Mouse (Mus musculus): ENCODE results near the gene Tnfsf13. TPM values are rescaled to one million over a fixed set of nuclear protein-coding genes. Genes with fewer than 3 reads are reported as not detected.

The Tnfsf13 gene
- total RNA-seq, 2 experiments from 2014 or later, result 0.64 to 1.1 TPM

GRCm38 (mm10) chr11:69699595-69699994, 14.0 kb upstream of the Tnfsf13 start:
- no peak for TF ChIP-seq CTCF (IDR thresholded peaks at IDR 0.05)
- DNase-seq, result no peak
- intact Hi-C loops (cut with DNase I), result no loop called here

DNA sequence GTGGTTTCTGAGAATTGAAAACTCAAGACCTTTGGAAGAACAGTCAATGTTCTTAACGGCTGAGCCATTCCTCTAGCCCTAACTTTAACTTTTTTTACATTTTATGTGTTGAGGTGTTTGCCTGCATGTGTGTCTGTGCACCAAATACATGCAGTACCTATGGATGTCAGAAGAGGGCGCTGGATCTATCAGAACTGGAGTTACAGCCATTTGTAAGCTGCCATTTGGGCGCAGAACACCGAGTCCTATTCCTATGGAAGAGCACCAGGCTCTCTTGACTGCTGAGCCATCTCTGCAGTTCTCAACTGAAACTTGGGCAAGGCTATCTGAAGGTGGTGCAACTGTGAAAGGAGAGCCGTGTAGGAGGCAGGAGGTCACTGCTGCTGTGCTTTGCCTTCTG, 13.0 kb upstream of the Tnfsf13 start:
- no peak for DNase-seq
- peak; percentile 22; the same call in 1 of the 2 replicates for TF ChIP-seq CTCF (IDR thresholded peaks at IDR 0.05)
- Histone ChIP-seq H3K27ac (no peak overlapping the region), H3K4me3 (no peak overlapping the region)
- intact Hi-C loops (cut with DNase I), result no loop called here

More at GRCm38 (mm10) chr11:69699595-69699994, 14.0 kb upstream of the Tnfsf13 start:
- H3K27ac ChIP-seq, result no peak overlapping the region
- H3K4me3 ChIP-seq, result no peak overlapping the region

DNA sequence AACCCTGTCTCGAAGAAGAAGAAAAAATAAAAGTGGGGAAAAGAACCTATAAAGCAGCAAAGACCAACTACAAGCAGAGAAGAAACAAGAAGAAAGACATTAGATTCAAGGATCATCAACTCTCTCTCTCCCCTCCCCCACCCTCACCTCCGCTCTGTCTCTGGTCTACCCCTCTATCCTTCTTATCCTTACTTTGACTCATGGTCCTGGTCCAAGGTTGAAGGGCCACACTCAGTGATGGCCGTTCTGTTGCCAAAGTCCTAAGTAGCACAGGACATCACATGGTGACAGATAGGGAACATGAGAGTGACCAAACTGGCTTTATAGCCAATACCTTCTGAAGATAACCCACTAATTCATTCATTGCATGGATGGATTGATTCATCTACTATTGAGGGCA, 11.8 kb upstream of the Tnfsf13 start:
- Histone ChIP-seq H3K27ac (no peak overlapping the region), H3K4me3 (no peak overlapping the region)
- intact Hi-C loops (cut with DNase I), result no loop called here
- no peak for TF ChIP-seq CTCF (IDR thresholded peaks at IDR 0.05)
- no peak for DNase-seq

- intact Hi-C loops (cut with DNase I), result no loop called here
- Histone ChIP-seq H3K27ac (peak within 1 kb of the TSS; percentile 94), H3K4me3 (peak within 1 kb of the TSS; percentile 86)
- peak; percentile 42 for TF ChIP-seq CTCF (IDR thresholded peaks at IDR 0.05)
- peak; percentile 88 for DNase-seq
Observed at GRCm38 (mm10) chr11:69695361-69696181, 10.0 kb upstream of the Tnfsf13 start, which contains the start of the genes Tnfsf12 and Tnfsfm13. TSS of gene Tnfsf12 (minus strand) at chr11:69695849. TSS of gene Tnfsfm13 (minus strand) at chr11:69696098.

GRCm38 (mm10) chr11:69695046-69695360, 9.4 kb upstream of the Tnfsf13 start:
- intact Hi-C loops (cut with DNase I), result no loop called here

GRCm38 (mm10) chr11:69693421-69693965, 7.9 kb upstream of the Tnfsf13 start:
- H3K4me3 ChIP-seq, result peak overlapping the region; percentile 86
- peak; percentile 40 for DNase-seq
- intact Hi-C loops (cut with DNase I), result no loop called here
- no peak for TF ChIP-seq CTCF (IDR thresholded peaks at IDR 0.05)
- H3K27ac ChIP-seq, result peak overlapping the region; percentile 94

More at GRCm38 (mm10) chr11:69695046-69695360, 9.4 kb upstream of the Tnfsf13 start:
- no peak for DNase-seq
- peak overlapping the region; percentile 86 for H3K4me3 ChIP-seq
- no peak for TF ChIP-seq CTCF (IDR thresholded peaks at IDR 0.05)
- H3K27ac ChIP-seq, result peak overlapping the region; percentile 94

DNA sequence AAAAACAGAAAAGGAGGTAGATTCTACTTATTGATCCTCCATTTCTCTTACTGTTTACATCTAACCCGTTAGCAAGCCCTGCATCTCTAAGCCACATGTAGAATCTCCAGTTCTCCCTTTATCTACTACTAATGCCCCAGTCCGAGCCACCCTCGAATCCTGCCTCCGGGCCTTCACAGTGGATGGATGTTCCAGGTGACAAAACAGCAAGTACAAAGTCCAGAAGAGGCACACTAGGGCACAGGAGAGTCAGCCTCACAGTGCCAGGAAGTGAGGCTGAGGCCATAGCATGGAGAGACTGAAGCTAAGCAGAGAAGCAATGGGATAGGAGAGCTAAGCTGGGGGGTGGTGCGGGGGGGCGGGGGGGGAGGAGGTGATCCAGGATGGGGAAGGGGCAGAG, 7.3 kb upstream of the Tnfsf13 start:
- Histone ChIP-seq H3K4me3 (peak overlapping the region; percentile 15), H3K27ac (peak overlapping the region; percentile 94; the same call in 1 of the 2 replicates)
- TF ChIP-seq CTCF (IDR thresholded peaks at IDR 0.05), result no peak
- no peak for DNase-seq
- intact Hi-C loops (cut with DNase I), result no loop called here

DNA sequence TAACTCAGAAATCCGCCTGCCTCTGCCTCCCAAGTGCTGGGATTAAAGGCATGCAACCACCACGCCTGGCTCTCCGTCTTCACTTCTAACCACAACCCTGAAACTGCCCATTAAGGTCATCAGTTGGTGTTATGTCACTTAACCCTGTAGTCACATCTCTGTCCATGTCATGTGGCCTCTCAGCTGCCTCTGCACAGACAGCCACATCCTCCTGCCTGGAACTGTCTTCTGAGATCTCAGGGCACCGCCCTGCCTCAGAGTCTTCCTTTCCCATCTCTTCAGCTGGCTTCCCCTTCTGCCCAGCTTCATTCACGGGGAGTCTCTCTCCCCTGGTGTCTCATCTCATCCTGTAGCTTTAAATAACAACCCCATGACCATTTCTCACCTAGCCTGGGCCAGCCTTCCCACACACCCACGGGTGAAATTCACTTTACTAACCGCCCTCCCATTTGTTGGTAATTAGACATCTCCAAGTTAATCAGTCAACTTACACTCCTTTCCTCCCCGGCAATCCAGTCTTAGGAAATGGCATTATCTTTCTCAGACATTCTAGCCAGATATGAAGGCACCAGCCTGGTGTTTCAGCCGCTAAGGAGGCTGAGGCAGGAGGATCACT, 6.7 kb upstream of the Tnfsf13 start:
- no peak for DNase-seq
- no peak for TF ChIP-seq CTCF (IDR thresholded peaks at IDR 0.05)
- H3K27ac ChIP-seq, result peak overlapping the region; percentile 94; the same call in 1 of the 2 replicates
- intact Hi-C loops (cut with DNase I), result no loop called here
- peak overlapping the region; percentile 15 for H3K4me3 ChIP-seq

DNA sequence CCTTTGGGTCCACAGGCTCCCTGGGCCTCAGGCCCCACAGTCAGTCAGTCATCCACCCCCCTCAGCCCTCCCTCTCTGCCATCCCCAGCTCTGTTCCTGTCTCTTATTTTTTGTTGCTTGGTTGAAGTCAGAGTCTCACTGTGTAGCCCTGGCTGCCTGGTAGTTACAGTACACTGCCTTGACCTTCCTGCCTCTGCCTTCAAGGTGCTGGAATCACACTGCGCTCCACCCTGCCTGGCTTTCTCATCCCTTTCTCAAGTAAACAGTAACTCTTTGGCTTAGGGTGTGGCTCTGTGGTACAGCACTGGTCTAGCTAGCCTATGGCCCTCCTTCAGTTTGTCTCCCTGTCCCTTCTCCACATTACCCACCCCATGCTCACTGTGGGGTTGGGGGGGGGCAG, 4.3 kb upstream of the Tnfsf13 start:
- intact Hi-C loops (cut with DNase I), result no loop called here
- peak overlapping the region; percentile 51 for H3K27ac ChIP-seq
- H3K4me3 ChIP-seq, result no peak overlapping the region
- no peak for DNase-seq
- no peak for TF ChIP-seq CTCF (IDR thresholded peaks at IDR 0.05)

- Histone ChIP-seq H3K27ac (peak overlapping the region; percentile 99), H3K4me3 (peak overlapping the region; percentile 72)
- DNase-seq, result no peak
- intact Hi-C loops (cut with DNase I), result no loop called here
- no peak for TF ChIP-seq CTCF (IDR thresholded peaks at IDR 0.05)
Observed at GRCm38 (mm10) chr11:69687061-69687460, 1.5 kb upstream of the Tnfsf13 start.

DNA sequence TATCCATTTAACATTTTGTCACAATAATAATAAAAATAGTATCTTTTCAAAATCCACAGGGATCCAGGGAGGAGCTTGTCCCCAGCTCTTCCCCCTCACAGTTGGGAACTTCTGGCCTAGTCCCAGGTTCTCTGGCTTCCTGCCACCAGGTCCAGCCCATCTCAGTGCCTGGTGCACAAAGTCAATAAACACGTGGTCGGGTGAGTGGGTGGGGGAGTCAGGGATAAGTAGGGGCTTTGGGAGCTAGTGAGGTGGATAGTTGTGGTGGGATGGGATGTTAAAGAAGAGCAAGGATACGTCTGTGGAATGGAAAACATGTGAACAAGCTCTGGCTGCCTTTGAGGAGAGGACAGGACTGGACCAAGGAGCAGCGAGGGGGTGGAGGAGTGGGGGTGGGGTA, 793 bp upstream of the Tnfsf13 start:
- H3K27ac ChIP-seq, result peak overlapping the region; percentile 99
- intact Hi-C loops (cut with DNase I), result no loop called here
- DNase-seq, result peak; percentile 90
- peak overlapping the region; percentile 72 for H3K4me3 ChIP-seq
- TF ChIP-seq CTCF (IDR thresholded peaks at IDR 0.05), result no peak

DNA sequence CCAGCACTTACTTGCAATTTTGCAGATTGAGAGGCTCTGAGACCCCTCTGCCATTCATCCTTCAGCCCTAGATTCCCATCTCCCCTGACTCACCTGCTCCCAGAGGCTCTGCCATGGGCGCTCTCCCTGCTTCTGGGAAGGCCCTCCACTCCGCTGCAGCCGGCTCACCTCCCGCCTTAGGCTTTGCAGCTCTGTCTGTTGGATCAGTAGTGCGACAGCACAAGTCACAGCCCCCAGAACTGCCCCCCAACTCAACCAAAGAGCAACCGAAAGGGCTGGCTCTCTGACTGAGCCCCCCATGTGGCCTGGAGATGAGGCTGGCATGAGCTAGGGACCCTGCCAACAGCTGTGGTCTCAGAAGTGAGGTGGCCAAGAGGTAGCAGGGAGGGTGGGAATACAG, 648 bp downstream of the Tnfsf13 start:
- Histone ChIP-seq H3K27ac (peak overlapping the region; percentile 99), H3K4me3 (peak overlapping the region; percentile 72)
- DNase-seq, result no peak
- no peak for TF ChIP-seq CTCF (IDR thresholded peaks at IDR 0.05)
- intact Hi-C loops (cut with DNase I), result loop anchor here (2.0 to 5.0 kb wide), 3 partner anchors 22 to 192 kb away; partner anchors contain the start of genes Fgf11 and Tmem95
